Mouse (Mus musculus) thymus, postnatal 0 days (tissue): ENCODE measurements around the gene Cep70. TPM values are rescaled to one million over a fixed set of nuclear protein-coding genes. Genes with fewer than 3 reads are reported as not detected.
A peak's percentile ranks its signal among the peaks of the same experiment; 100 is the strongest.

Source experiments
- DNase-seq: peaks from one replicate; pipeline ENCODE4 v3.0.0-alpha.2; 2015; ENCODE audit warnings: low spot score
- polyA plus RNA-seq: library from polyadenylated mRNA; unstranded; fragments of >200 nt; fragmentation: Nextera tagmentation; extraction: Ambion mirVana; gene quantifications from 2 replicates; pipeline ENCODE4 v1.2.1, GENCODE M21; 2015

Cep70 gene
- polyA plus RNA-seq, 1 experiment from 2014 or later, result 40.4 TPM

DNA sequence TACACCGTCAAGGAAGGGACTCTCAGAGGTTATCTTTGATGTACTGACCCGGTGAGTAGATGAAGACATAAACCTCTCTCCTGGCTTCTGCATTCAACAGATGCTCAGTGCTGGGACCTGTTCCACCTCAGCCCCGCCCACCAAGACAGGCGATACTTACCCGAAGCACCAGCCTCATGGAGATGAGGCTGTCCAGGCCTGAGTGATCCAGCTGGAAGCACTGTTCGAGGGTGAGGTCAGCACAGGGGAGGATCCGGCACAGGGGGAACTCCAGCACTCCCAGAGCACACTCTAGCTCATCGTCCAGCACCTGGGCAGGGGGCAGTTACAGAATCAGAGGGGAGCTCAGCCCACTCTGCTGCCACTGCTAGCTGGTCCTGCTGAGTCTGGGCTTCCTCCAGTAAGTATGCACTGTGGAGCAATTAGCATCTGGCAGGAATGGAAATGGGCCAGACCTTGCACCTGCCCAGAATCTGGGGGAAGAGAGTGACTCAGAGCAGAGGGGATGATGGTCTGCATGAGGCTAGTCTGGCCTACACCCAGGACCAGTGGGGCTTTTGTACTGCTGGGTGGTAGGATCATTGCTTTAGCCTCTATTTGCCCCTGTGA, 76.3 kb downstream of the Cep70 start:
- DNase-seq, result no peak

DNA sequence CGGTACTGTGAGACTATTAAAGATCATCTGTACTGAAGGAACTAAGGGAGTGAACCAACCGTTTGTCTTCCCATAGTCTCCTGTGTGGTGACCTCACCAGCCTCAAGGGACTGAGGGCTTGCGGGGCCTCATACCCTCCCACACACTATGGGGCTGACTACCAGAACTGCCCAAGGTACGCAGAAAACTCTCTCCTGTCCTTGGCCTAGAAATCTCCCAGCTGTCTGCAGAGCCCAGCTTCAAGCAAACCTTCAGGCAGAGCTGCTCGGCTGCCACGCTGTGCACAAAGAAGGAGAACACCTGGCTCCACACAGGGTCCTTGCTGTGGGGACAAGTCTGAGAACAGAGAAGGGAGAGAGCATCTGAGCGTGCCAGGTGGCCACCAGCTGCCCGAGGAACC, 76.8 kb downstream of the Cep70 start:
- DNase-seq, result no peak

DNA sequence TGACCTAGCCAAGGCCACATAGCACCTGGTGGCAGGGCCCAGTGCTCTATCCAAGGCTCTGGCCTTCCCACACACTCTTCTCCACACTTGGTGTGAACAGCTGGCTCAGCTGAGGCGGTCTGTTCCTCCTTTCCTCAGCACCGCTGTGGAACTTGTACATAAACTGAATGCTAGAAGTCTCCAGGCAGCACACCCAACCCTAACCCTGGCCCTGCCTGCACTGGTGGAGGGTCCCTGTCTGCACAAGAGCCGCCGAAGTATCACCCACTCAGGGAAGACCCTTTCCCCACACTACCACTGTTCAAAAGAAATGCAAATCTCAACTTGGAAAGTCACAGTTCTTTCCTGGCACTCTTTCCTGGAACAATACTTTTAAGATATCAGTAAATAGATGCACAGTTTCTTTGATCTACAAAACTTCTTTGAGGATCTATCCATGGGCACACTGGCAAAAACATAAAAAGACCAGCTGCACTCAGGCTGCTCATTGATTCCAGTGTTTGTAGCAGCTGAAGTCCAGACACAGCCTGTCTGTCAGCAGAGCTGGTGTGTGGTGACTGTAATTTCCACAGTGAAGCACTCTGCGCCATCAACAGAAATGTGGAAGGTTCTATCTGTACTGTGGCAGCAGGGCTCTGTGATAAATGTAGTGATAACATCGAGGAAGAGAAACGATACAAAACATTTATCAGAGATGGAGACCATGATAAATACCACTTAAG, 82.2 kb downstream of the Cep70 start:
- no peak for DNase-seq

DNA sequence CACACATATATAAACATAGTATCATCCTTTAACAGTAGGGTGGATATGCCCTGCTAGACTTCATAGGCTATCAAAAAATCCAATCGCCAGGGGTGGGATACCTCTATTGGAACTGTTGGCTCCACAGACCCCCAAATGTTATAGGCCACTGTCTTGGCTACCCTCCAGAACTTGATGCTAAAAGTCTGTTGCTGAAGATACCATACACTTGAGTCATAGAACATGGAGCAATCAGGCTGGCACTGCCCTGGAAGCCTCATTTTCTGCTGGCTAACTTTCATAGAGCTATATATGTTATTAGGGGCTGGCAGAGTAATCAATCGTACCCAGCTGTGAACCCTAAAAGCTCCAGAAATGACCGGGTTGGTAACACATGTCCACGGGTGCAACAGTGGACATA, 82.8 kb downstream of the Cep70 start:
- no peak for DNase-seq

DNA sequence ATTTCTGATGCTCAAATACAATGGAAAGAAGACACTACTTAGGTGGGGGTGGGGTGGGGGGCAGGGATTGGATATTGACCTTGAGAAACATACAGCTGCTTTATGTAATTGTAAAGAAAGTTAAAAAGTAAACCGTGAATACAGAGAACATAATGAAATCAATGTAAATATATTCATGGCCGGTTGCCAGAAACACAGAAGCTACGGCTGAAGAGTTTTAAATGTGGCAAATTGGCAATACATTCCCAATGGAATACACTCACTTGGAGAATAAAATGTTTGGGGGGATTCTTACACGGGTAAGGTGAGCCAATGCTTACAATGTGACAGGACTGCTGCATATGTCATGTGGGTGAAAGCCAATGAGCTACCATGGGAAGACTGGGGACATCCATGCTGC, 83.7 kb downstream of the Cep70 start:
- DNase-seq, result no peak

DNA sequence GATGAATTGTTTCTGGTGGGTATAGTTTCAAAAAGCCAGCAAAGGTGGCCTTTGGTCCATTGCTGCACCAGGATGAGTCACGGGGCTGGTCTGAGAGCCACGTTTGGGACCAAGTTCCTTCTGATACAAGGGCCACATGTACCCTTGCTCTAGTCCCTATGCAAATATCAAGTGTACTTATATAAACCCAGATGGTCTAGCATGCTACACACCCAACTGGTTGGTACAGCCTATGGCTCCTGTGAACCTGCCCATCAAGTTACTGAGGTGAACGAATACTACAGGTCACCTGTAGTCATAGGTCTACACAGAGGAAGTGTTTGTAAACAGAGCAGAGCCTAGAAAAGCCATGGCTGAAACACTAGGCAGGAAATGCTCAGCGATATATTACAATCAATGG, 93.4 kb downstream of the Cep70 start:
- no peak for DNase-seq

DNA sequence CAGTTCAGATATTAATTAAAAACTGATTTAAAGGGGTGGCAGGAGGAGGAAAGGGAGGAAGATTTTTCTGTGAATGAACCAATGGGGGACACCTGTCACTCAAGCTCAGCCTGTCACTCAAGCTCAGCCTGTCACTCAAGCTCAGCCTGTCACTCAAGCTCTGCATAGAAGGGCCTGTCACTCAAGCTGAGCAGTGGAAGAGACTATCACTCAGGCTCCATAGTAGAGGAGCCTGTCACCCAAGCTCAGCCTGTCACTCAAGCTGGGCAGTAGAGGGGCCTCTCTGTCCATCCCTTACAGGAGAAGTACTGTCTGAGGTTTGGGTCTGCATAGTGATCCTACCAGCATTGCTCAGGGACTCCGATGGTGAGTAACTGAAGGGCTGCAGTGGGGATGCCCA, 95.1 kb downstream of the Cep70 start:
- DNase-seq, result no peak

DNA sequence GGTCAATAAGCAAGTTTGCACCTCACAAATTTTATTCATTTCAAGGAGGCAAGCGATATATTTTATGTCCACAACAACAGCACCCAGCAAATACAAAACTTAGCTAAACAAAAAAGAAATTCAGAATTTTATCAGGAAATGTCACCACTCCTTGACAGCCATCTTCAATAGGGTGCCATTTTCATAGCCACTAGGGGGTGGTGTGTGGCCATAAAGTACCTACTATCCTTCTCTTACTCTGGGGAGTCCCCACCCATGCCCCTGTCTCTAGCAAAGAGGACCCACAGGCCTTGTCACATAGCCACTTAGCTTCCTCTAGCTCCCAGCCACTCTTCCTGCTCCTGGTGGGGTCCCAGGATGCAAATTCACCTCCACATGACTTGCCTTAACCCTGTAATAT, 96.0 kb downstream of the Cep70 start:
- peak; percentile 14 for DNase-seq

DNA sequence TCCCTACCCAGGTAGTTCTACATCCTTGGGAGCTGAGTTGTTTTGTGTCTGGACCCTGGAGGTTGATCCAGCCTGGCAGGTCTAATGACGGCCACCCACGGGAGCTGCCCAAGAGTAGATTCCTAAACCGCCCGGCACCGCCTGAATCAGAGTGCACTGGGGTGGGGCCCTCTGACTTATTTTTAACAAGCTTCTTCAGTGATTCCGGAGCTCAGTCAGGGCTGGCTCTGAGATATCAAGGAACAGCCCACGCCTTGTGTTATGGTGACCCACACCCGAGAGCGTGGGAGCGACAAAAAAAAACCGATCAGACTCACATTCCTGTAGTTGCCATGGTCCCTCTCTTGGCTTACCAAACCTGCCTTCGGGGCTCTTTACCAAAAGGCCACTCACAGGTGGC, 97.0 kb downstream of the Cep70 start:
- no peak for DNase-seq

DNA sequence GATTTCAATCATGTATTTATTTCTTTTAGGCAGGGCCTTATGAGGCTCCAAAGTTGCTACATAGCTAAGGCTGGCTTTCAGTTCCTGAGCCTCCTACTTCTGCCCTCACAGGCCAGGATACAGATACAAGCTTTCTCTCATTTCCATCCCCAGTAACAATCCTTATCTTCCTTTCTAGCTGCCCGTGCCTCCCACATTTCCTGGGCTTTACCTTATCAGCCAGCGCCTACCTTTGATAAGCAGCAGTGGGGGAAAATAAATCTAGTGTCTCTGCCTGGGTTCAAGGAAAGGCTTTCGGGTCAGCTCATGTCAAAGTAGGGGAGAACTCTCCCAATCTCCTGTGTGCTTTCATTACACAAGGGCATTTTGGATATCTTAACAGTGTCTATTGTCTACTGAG, 98.4 kb downstream of the Cep70 start:
- DNase-seq, result no peak

DNA sequence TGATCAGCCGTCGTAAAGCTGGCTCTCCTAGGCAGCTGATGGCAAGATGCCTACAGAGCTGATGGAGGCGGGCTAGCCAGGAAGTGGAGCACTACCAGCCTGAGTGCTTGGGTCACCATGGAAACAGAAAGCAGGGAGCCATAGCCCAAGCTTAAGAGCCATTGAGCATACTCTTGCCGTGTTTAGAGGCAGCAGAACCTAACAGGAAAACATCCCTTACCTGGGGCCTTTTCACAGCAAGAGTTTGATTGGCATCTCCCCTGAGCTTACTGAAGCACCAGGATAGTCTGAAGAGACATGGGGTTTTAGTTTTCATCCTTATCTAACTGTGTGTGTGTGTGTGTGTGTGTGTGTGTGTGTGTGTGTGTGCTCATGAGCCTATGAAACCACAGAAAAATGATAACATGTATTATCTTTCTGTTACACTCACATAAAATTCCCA, 102.2 kb downstream of the Cep70 start:
- DNase-seq, result no peak

Other genes with a start within 250 kb of the Cep70 start
- gene Gm1123, start 207.7 kb upstream of the Cep70 start, polyA plus RNA-seq, result not detected in 2 replicates
- gene Pik3cb, start 102.7 kb upstream of the Cep70 start, polyA plus RNA-seq, result 1.2 and 1.6 TPM in 2 replicates
- not detected in 2 replicates for gene Faiml, start 6.1 kb upstream of the Cep70 start, polyA plus RNA-seq
- gene Esyt3, start 115.2 kb downstream of the Cep70 start, polyA plus RNA-seq, result 0.05 and 0.17 TPM in 2 replicates
- 11.9 and 14.7 TPM in 2 replicates for gene Mras, start 194.0 kb downstream of the Cep70 start, polyA plus RNA-seq
- gene Nme9, start 208.1 kb downstream of the Cep70 start, polyA plus RNA-seq, result 0.31 and 0.73 TPM in 2 replicates